Comparison of ENCODE assay signal across 11 mouse cellular contexts in genomic region chr14:4110426-4110825, GRCm38 (mm10). TPM values are rescaled to one million over a fixed set of nuclear protein-coding genes. Genes with fewer than 3 reads are reported as not detected.
DNase-seq lines count a peak whose midpoint lies in the region; ATAC-seq and TF ChIP-seq lines count a peak whose summit lies in the region.
"Not testable (repeated sequence)": the region's sequence is repeated elsewhere in the genome, so short reads cannot be mapped to it uniquely, and the experiment has no call there.
"Had no signal": no experiment of that assay in that cellular context is flagged by ENCODE, and none has a peak within 500 bp of the region (broad histone marks: within the 10 kb centered on the region; RNA-seq: fewer than 3 reads in every experiment).

Gene Gm8108 (plus strand): TSS chr14:4110526.

- TF ChIP-seq POLR2A in ES-Bruce4 (IDR thresholded peaks at IDR 0.05; ENCODE audit: insufficient read depth, low read length), result not testable (repeated sequence)

- H3K4me2 ChIP-seq in kidney, embryonic 15.5 days, result peak within 1 kb of the TSS; percentile 69
- peak within 1 kb of the TSS; percentile 57 for H3K4me2 ChIP-seq in midbrain, embryonic 15.5 days
- peak within 1 kb of the TSS; percentile 60 for H3K4me2 ChIP-seq in stomach, embryonic 15.5 days

- H3K9ac ChIP-seq in ES-Bruce4 (ENCODE audit: low read depth, poor library complexity, severe bottlenecking); kidney, embryonic 15.5 days; stomach, embryonic 15.5 days: not testable (repeated sequence)
- H3K9ac ChIP-seq in midbrain, embryonic 15.5 days, result peak within 1 kb of the TSS; percentile 47

- H3K27ac ChIP-seq in ES-Bruce4 (ENCODE audit: insufficient read depth, low read length); embryonic facial prominence, embryonic 10.5 days (replicated peaks); kidney, embryonic 15.5 days; midbrain, embryonic 15.5 days; stomach, embryonic 15.5 days: not testable (repeated sequence)

- 2% methylated on average over 35 of the region's 37 CpGs for WGBS in embryonic facial prominence, embryonic 10.5 days
- 4% methylated on average over 26 of the region's 37 CpGs for WGBS in kidney, embryonic 15.5 days
- 2% methylated on average over 33 of the region's 37 CpGs for WGBS in midbrain, embryonic 15.5 days
- 2% methylated on average over 19 of the region's 37 CpGs for WGBS in stomach, embryonic 15.5 days

- H3K4me1 ChIP-seq in ES-Bruce4 (ENCODE audit: control insufficient read depth, insufficient read depth, low read length); embryonic facial prominence, embryonic 10.5 days; kidney, embryonic 15.5 days; midbrain, embryonic 15.5 days; stomach, embryonic 15.5 days: not testable (repeated sequence)

- not testable (repeated sequence) for TF ChIP-seq CTCF in ES-Bruce4 (IDR thresholded peaks at IDR 0.05; ENCODE audit: low read depth, low read length)

- peak; percentile 36 for DNase-seq in embryonic facial prominence, embryonic 10.5 days (ENCODE audit: low spot score)
- DNase-seq in gastrocnemius, postnatal 14 days, result peak; percentile 14
- peak; percentile 25 to 34 for DNase-seq in heart, postnatal 36 days
- DNase-seq in liver, result peak; percentile 1

- H3K9me3 ChIP-seq in ES-Bruce4 (replicated peaks; ENCODE audit: control insufficient read depth, insufficient read depth, low read length, poor library complexity, severe bottlenecking); embryonic facial prominence, embryonic 10.5 days; kidney, embryonic 15.5 days (replicated peaks); midbrain, embryonic 15.5 days; stomach, embryonic 15.5 days: not testable (repeated sequence)

- not testable (repeated sequence) for H3K36me3 ChIP-seq in ES-Bruce4 (ENCODE audit: control insufficient read depth, insufficient read depth, low read length, poor library complexity, severe bottlenecking); embryonic facial prominence, embryonic 10.5 days (replicated peaks); kidney, embryonic 15.5 days; midbrain, embryonic 15.5 days (replicated peaks); stomach, embryonic 15.5 days

- not testable (repeated sequence) for ATAC-seq in kidney, embryonic 15.5 days (replicated peaks; ENCODE audit: low FRiP score); midbrain, embryonic 15.5 days (replicated peaks); stomach, embryonic 15.5 days (ENCODE audit: insufficient read depth, low FRiP score, low read depth)

- H3K4me3 ChIP-seq in ES-Bruce4 (ENCODE audit: low read depth, low read length), result peak within 1 kb of the TSS; percentile 27
- peak within 1 kb of the TSS; percentile 55 for H3K4me3 ChIP-seq in embryonic facial prominence, embryonic 10.5 days
- peak within 1 kb of the TSS; percentile 45 for H3K4me3 ChIP-seq in kidney, embryonic 15.5 days (replicated peaks)
- H3K4me3 ChIP-seq in midbrain, embryonic 15.5 days, result peak within 1 kb of the TSS; percentile 46
- peak within 1 kb of the TSS; percentile 40 for H3K4me3 ChIP-seq in stomach, embryonic 15.5 days (replicated peaks)

- not testable (repeated sequence) for H3K27me3 ChIP-seq in ES-Bruce4 (ENCODE audit: control insufficient read depth, insufficient read depth, low read length, poor library complexity, severe bottlenecking); embryonic facial prominence, embryonic 10.5 days (replicated peaks; ENCODE audit: low read depth, poor library complexity, severe bottlenecking); kidney, embryonic 15.5 days; midbrain, embryonic 15.5 days (replicated peaks); stomach, embryonic 15.5 days (replicated peaks)

- not testable (repeated sequence) for TF ChIP-seq EP300 in ES-Bruce4 (IDR thresholded peaks at IDR 0.05; ENCODE audit: insufficient read depth, low read depth, low read length)

- intact Hi-C loops in gastrocnemius, postnatal 14 days (cut with DNase I; ENCODE audit: low total_unique reads); heart, postnatal 36 days (cut with DNase I): not testable (repeated sequence)

RNA-seq across cellular contexts. Expression of gene Gm8108, which starts in this region (rescaled TPM):
- not detected in 2 replicates for polyA plus RNA-seq in ES-Bruce4 (2011; ENCODE audit: insufficient read depth, insufficient read length, low read depth, missing spikeins)
- polyA plus RNA-seq in embryonic facial prominence, embryonic 10.5 days (2016; fragmentation: Nextera tagmentation; extraction: Ambion mirVana), result 0.20 and 0.57 TPM in 2 replicates
- 1 to 10 TPM; 1.1 TPM for total RNA-seq in gastrocnemius, postnatal 14 days (2021)
- under 1 TPM; 0.16 to 0.78 TPM for total RNA-seq in heart, postnatal 36 days (2021)
- not detected in 2 replicates for polyA plus RNA-seq in kidney, embryonic 15.5 days (2015; fragmentation: Nextera tagmentation; extraction: Ambion mirVana)
- 5.3 TPM in 2 replicates for polyA plus RNA-seq in midbrain, embryonic 15.5 days (2015; fragmentation: Nextera tagmentation; extraction: Ambion mirVana)
- polyA plus RNA-seq in stomach, embryonic 15.5 days (2015; fragmentation: Nextera tagmentation; extraction: Ambion mirVana), result 0.71 and 0.82 TPM in 2 replicates
- total RNA-seq: neutrophil, adult 5-6 weeks had no signal
- polyA plus RNA-seq: C2C12; liver, embryonic 15.5 days had no signal

Comparison
In these comparisons a context has a peak if more than half of its experiments do, and no peak if none do; other contexts are left out.
1. Peak in DNase-seq and H3K4me3 ChIP-seq in embryonic facial prominence, embryonic 10.5 days; RNA of the gene not detected or under 1 TPM.
2. Peak in DNase-seq in heart, postnatal 36 days; RNA of the gene not detected or under 1 TPM.